Mouse (Mus musculus) forelimb bud, embryonic 11.5 days (tissue): Measurements from ENCODE around the gene Spata5.
"Not testable (repeated sequence)": the region's sequence is repeated elsewhere in the genome, so short reads cannot be mapped to it uniquely, and the experiment has no call there.

Experiments
- DNase-seq: peaks from one replicate; pipeline ENCODE4 v3.0.0-alpha.2; 2012; ENCODE audit warnings: low read depth, low spot score

The Spata5 gene

DNA sequence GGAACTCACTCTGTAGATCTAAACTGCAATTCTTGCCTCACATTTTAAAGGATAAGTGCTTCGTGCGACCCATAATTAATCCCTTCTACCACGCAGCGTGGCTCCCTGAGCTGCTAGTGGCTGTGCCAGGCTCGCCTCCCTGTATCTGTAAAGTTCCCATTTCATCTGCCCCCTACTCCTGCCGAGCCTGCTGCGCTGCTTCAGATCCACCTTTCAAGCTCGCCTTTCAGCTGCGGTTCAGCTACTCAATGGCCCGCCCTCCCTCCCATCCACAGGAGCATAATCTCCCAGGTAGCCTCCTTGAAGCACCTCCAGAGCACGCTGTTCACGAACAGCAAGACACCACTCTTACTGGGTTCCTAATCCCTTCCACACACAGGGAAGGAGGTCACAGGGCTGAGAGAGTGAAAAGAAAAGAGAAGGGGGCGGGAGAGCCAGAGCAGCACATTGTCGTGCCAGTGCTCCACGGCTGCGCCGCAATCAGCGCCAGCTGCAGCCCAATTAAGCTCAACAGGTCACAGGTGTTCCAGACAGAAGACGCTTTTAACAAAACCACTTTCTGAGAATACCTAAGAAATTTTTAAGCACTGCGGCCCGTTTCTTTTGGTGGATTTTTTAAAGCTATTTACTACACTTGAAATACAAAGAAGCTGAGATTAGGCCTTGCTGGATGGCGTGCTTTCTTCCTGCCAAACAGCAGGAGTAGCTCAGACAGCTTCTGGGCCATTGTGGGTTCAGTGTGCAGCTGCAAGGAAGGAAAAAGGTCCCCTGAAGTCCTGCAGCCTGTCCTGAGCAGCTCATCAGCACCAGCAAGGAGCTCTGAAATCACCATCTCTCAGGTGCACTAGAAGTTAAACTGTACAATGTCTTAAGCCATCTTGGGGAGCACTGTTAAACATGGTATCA, 150.2 kb downstream of the Spata5 start:
- DNase-seq: peak; percentile 61

- DNase-seq: no peak
These were observed 151.9 kb downstream of the Spata5 start for GRCm38 (mm10) chr3:37571633-37572032.

DNA sequence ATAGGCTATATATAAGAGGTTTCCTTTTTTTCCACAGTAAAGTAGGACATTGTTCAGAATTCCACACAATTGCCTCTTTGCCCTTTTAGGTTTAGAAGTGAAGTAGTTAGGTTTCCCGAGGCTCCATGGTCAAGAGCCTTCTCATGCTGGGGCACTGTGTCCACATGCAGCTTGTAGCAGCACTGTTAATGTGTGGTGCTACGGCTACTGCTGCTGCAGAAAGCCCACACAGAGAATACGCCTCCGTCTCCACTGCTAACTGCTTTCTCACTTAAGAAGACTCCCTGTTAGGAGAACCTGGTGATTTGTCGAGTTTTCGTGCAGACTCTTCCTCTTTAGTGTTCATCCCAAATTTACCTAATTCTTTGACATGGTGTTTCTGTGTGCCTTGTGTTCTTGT, 152.4 kb downstream of the Spata5 start:
- DNase-seq: no peak

DNA sequence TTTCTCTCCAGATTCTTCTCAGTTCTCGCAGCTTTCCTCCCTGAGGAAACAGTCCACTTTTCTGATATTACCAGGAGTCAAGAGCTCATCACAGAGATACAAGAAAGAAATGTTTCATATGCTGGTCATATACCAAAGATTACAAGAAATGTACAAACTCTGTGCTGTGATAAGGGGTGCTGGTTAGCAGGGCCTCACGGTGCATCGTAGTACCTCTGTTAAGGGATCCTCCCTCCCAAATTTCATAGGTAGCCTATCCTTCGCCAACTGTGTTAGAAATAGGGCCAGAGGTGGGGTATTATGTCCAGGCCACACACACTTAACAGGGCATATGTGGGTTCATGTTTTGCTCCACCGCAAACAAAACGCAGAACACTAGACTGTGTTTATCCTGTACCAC, 157.1 kb downstream of the Spata5 start:
- no peak for DNase-seq

DNA sequence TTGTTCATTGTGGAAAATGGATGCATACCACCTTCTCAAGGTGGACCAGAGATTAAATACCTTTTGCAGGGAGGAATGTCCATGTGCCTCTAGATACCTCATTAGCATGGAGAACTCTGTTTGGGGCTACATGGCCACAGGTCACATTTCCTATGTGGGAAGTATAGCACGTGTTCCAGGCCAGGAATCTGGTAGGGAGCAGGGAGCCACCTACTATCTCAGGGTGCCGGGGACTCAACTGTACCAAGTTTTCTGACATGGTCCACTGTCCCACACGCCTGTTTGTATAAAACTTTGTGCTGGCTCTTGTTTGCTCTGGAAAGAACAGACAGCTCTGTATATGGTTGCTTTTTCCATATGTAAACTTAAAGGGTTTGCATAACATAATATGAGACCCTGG, 158.0 kb downstream of the Spata5 start:
- no peak for DNase-seq

- DNase-seq: no peak
These were observed 164.9 kb downstream of the Spata5 start for GRCm38 (mm10) chr3:37584576-37584975.

DNA sequence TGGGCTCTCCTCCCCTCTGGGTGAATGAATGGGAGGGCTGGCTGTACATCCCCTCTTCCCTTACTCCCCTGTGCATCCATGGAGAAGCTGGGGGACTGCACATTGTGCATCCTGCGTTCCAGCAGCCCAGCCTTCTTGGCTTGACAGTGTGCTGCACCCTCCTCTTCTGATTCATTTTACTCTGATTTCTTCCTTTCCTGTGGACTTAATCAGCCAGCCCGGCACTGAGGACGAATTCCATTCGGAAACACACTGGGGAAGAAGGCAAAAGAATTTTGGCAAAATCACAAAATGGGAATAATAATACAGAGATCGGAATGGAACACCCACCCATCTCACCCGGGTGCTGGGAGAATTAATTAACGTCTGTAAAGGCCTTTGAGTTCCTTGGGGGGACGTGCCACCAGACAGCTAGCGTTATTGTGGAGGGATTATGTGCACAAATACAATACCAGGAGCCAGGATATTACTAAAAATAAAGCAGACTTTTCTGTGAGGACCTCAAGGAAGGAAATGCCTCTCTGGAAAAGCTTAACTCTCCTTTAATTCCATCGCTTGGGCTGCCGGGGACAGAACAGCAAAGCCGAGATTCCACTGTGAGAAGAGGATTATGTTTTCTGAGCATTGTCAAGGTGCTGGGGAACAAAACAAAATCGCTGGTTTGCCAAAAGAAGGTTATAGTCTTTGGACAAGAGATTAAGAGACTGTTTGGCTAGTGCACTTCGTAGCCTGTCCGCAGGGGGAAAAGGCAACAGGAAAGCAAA, 166.5 kb downstream of the Spata5 start:
- DNase-seq: no peak

GRCm38 (mm10) chr3:37586731-37587578, 167.3 kb downstream of the Spata5 start:
- peak; percentile 37 for DNase-seq

GRCm38 (mm10) chr3:37595721-37596120, 176.0 kb downstream of the Spata5 start:
- DNase-seq: no peak

DNA sequence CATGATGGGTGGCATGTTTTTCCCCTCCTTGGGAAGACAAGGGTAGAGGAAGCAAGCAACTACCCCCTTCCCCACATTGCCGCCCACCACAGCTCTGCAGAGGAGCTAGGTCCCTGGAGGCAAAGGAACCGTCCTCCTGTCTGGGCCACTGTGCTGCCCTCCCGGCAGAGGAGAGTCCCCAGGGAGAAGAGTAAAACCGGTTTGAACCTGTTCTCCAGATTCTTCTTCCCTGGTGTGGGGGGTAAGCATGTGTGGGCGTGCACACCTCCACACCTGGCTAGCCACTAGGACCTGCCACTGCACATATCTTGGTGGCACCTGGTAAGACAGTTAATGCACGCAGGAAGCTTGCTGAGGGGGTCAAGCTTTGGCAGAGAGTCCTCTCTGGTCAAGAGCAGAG, 176.8 kb downstream of the Spata5 start:
- DNase-seq: peak; percentile 39

GRCm38 (mm10) chr3:37597200-37597599, 177.5 kb downstream of the Spata5 start:
- DNase-seq: no peak

DNA sequence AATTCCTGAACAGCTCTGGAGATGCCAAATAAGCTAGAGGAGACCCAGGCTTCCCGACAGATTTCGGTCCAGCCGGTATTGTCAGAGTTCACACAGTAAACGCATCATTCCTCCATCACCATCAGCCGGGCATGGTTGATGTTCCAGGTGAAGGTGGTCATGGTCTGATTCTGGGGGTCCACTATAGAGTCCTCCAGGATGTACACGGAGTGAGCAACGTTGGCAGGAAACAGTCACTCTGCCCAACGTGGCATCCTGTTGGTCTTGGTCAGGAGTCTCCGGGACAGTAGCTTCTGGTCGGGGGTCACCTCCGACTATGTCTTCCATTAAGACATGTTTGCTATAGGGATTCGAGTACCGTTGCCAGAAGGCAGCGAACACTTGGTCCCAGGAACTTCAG, 179.9 kb downstream of the Spata5 start:
- DNase-seq: not testable (repeated sequence)

DNA sequence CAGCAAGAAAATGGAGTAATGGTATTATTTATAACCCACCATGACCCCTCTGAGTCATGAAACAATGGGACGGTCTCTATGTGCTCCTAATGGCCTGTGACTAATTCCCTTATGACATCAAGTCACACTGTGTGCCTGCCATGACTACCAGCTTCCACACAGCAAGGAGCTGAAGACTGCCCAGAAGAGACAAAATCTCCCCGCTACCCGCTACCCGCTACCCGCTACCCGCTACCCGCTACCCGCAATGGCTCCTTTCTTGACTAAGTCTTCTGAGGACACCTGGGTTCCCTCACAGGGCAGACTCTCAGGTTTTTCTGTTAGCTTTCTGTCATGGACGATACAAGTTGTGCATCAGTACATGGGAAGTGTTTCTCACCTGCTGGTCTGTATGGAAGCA, 182.7 kb downstream of the Spata5 start:
- no peak for DNase-seq

DNA sequence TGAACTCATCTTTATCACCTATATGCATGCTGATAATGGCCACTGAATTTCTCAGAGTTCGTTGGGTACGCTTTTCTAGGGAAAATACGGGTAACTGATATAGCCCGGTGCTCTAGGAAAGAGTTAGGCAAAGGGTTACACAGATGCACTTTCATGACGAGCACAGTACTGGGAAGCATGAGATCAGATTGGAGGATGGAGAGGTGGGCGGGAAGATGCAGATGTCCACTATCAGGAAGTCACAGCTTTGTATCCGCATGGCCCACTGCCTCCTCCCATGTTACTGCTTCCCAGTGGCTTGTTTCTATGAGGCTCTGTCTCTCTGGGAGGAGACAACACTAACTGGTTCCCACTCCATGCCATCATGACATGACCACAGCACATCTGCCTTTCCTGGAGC, 183.2 kb downstream of the Spata5 start:
- no peak for DNase-seq

GRCm38 (mm10) chr3:37603541-37603940, 183.8 kb downstream of the Spata5 start:
- no peak for DNase-seq

- DNase-seq: no peak
These were observed 185.5 kb downstream of the Spata5 start for GRCm38 (mm10) chr3:37604976-37605875.

DNA sequence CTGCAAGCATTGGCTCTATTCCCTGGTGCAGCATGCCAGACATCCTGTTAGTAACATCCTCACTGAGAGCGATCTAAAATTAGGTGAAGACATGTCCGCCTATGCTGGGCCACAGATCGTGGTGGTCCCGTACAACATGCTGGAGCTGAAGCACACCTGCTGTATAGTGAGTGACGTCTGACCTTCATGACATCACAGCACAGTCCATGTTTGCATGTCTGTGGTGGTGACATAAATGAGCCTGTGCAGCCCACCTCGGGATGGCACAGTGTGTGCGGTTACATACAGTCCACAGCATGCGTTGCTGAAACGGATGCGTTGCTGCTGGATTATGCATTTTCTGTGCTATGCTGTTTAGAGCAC, 186.2 kb downstream of the Spata5 start:
- no peak for DNase-seq

DNA sequence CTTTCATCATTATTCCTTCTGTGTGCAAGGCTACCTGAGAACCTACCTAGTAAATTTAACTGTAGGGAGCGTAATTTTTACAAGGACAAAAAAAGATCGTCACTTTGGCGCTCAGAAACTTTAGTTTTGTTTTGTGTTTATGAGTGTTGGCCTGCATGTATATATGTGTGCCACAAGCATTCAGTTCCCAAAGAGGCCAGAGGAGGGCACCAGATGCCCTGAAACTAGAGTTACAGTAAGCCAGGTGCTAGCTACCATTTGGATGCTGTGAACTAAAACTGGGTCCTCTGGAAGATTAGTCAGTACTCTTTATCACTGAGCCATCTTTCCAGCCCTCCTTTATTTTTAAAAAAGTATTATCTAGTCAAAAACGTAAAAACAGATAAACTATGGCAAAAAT, 189.2 kb downstream of the Spata5 start:
- no peak for DNase-seq

GRCm38 (mm10) chr3:37610670-37611069, 191.0 kb downstream of the Spata5 start:
- DNase-seq: no peak

DNA sequence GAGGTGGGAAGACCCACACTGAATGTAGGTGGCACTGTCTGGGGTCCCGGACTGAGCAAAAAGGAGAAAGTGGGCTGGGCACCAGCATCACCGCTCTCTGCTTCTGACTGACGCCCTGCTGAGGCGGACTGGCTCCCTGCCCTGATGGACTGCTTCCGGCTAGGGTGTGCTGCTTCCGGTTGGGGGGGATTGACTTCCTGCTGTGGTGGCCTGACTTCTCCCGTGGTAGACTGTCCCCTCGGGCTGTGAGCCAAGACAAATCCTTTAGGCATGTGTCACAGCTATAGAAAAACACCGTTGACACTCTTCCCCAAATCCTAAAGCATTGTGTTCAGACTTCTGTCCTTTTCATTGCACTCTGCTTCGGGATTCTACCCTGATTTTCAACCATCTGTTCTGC, 194.0 kb downstream of the Spata5 start:
- DNase-seq: no peak
